In the genomic region with DNA sequence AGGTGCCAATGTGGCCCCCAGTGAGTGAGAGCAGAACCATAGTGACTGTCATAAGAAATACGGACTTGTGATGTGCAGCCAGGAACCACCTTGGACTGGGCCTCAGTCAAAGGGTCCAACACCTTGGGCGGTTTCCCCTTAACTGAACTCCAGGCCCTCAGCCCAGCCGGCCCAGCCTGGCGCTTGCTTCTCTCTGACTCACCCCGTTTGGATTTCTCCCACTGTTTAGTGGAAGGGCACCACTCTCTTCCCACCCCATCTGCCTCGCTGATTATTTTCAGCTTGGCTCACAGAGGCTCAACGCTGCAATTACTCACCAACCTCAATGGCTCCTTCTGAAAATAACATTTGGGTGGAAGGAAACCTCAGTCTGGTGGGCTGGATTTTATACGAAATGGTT, we compare ENCODE assay signal across 10 mouse cellular contexts. TPM values are rescaled to one million over a fixed set of nuclear protein-coding genes. Genes with fewer than 3 reads are reported as not detected.
A peak's percentile ranks its signal among the peaks of the same experiment; 100 is the strongest.
DNase-seq lines count a peak whose midpoint lies in the region; ATAC-seq and TF ChIP-seq lines count a peak whose summit lies in the region.
"Had no signal": no experiment of that assay in that cellular context is flagged by ENCODE, and none has a peak within 500 bp of the region (broad histone marks: within the 10 kb centered on the region; RNA-seq: fewer than 3 reads in every experiment).

No protein-coding gene starts in this region.

- peak; percentile 55 for TF ChIP-seq POLR2A in myocyte (IDR thresholded peaks at IDR 0.05; ENCODE audit: insufficient read length, low read depth)

- in situ Hi-C loops in Patski (cut with MboI; ENCODE audit: low pct_unique_long_range_greater_than_20kb), result no loop called here

- intact Hi-C loops in heart, postnatal 25 days (cut with DNase I), result no loop called here

- DNase-seq in heart, adult 11 months, result peak; percentile 92
- no peak for DNase-seq in heart, postnatal 25 days (ENCODE audit: low spot score)
- no peak for DNase-seq in Patski (ENCODE audit: low read depth, low spot score)
- DNase-seq in frontal cortex, postnatal 25 days (ENCODE audit: low spot score in 2 of 2), result peak; percentile 20 to 33
- DNase-seq in kidney, adult 11 months, result no peak
- DNase-seq in kidney, postnatal 4 days, result no peak
- DNase-seq: heart, postnatal 36 days; kidney, postnatal 36 days had no signal

- H3K27me3 ChIP-seq in Patski (no peaks in the 10 kb centered on the region), myocyte (ENCODE audit: control insufficient read depth, insufficient read depth, insufficient read length) (no peaks in the 10 kb centered on the region)
- H3K27me3 ChIP-seq: stomach, embryonic 15.5 days had no signal

- no peaks in the 10 kb centered on the region for H3K36me3 ChIP-seq in myocyte (ENCODE audit: control insufficient read depth, insufficient read depth)
- H3K36me3 ChIP-seq: stomach, embryonic 15.5 days had no signal

- peak overlapping the region; percentile 100 for H3K4me2 ChIP-seq in myocyte (ENCODE audit: low read depth)
- H3K4me2 ChIP-seq: stomach, embryonic 15.5 days had no signal

- H3ac ChIP-seq in myocyte (ENCODE audit: control insufficient read depth, insufficient read length), result no peak overlapping the region

- H3K79me2 ChIP-seq in myocyte (ENCODE audit: control insufficient read depth, insufficient read depth), result no peaks in the 10 kb centered on the region

- CTCF ChIA-PET in Patski (lab: Charles Lee), result no interaction called here

- peak; percentile 55 for ATAC-seq in Patski

- peak overlapping the region; percentile 9 for H3K4me3 ChIP-seq in myocyte
- H3K4me3 ChIP-seq: stomach, embryonic 15.5 days had no signal

- POLR2A ChIA-PET in Patski (lab: Charles Lee), result no interaction called here

- no peak for TF ChIP-seq CTCF in Patski (IDR thresholded peaks at IDR 0.05)

TF ChIP-seq in myocyte, 11 proteins besides CTCF, POLR2A, EP300 and RAD21:
- 0 out of 2 replicates have a peak, but pooled peaks have one; percentile 19 for TF ChIP-seq CEBPB (IDR thresholded peaks at IDR 0.05; ENCODE audit: insufficient read depth, poor library complexity, severe bottlenecking)
- TF ChIP-seq USF1 (IDR thresholded peaks at IDR 0.05; ENCODE audit: low read depth), result no peak
- no peak for TF ChIP-seq E2F4 (IDR thresholded peaks at IDR 0.05; ENCODE audit: insufficient read depth)
- no peak for TF ChIP-seq SRF (IDR thresholded peaks at IDR 0.05; ENCODE audit: control insufficient read depth, insufficient read length, low read depth)
- peak; percentile 51 for TF ChIP-seq POLR2AphosphoS2 (IDR thresholded peaks at IDR 0.05; ENCODE audit: insufficient read length, low read depth)
- no peak for TF ChIP-seq TCF12 (IDR thresholded peaks at IDR 0.05; ENCODE audit: insufficient read depth, poor library complexity, severe bottlenecking)
- no peak for TF ChIP-seq REST (IDR thresholded peaks at IDR 0.05; ENCODE audit: insufficient read depth, insufficient read length)
- TF ChIP-seq MYOG (IDR thresholded peaks at IDR 0.05; ENCODE audit: control insufficient read depth in 1 of 3, insufficient read depth in 1 of 3, insufficient read length in 2 of 3, low read depth in 2 of 3), result peak in 1 of 3 experiments; percentile 13
- no peak for TF ChIP-seq TCF3 (IDR thresholded peaks at IDR 0.05; ENCODE audit: insufficient read length, low read depth)
- peak in 1 of 3 experiments; percentile 23 for TF ChIP-seq MYOD1 (IDR thresholded peaks at IDR 0.05; ENCODE audit: control insufficient read depth in 1 of 3, insufficient read length in 2 of 3, low read depth in 2 of 3)
- TF ChIP-seq MAX (IDR thresholded peaks at IDR 0.05; ENCODE audit: low read depth), result no peak

RNA-seq across cellular contexts. Expression of gene Creb3l1, which starts 27.9 kb away (rescaled TPM):
- total RNA-seq in heart, postnatal 25 days (2021), result 1 to 10 TPM; 4.5 to 6.8 TPM
- 3.6 TPM for polyA plus RNA-seq in Patski (2021)
- polyA plus RNA-seq in myocyte (2012; fragmentation: generic; extraction: Trizol), result 97.3 TPM

RNA-seq across cellular contexts. Expression of gene Phf21a, which starts 40.7 kb away (rescaled TPM):
- 10 to 100 TPM; 26.2 to 37.6 TPM for total RNA-seq in heart, postnatal 25 days (2021)
- polyA plus RNA-seq in Patski (2021), result 69.9 TPM
- 14.7 TPM for polyA plus RNA-seq in myocyte (2012; fragmentation: generic; extraction: Trizol)

Comparison
In these comparisons a context has a peak if more than half of its experiments do, and no peak if none do; other contexts are left out.
1. DNase-seq: peak in heart, adult 11 months (single experiment) and frontal cortex, postnatal 25 days (2 of 2); none in heart, postnatal 25 days (single experiment), Patski (single experiment), kidney, adult 11 months (single experiment) and kidney, postnatal 4 days (0 of 2).
2. RNA of gene Creb3l1, which starts 27.9 kb away (polyA plus RNA-seq): 97.3 TPM in myocyte (single experiment); 3.6 TPM in Patski (single experiment); every median in the first group is over 10 times any median in the second.